Comparison of ENCODE assay signal across 8 mouse cellular contexts in genomic region chr7:66449971-66450752, GRCm38 (mm10). TPM values are rescaled to one million over a fixed set of nuclear protein-coding genes. Genes with fewer than 3 reads are reported as not detected.
DNase-seq lines count a peak whose midpoint lies in the region; ATAC-seq lines count a peak whose summit lies in the region.

No protein-coding gene starts in this region.

- WGBS in heart, embryonic 16.5 days: 12% methylated on average over 16 of the region's 16 CpGs
- 10% methylated on average over 16 of the region's 16 CpGs for WGBS in liver, embryonic 11.5 days
- WGBS in neural tube, embryonic 14.5 days: 4% methylated on average over 15 of the region's 16 CpGs

- peak overlapping the region; percentile 66 for H3K4me2 ChIP-seq in heart, embryonic 16.5 days (ENCODE audit: low read depth, low read length)
- H3K4me2 ChIP-seq in liver, embryonic 11.5 days: peak overlapping the region; percentile 60
- H3K4me2 ChIP-seq in neural tube, embryonic 14.5 days (ENCODE audit: low read depth, low read length): peak overlapping the region; percentile 46

- 0 out of 2 replicates have a peak overlapping the region, but pooled peaks have one; percentile 23 for H3K27ac ChIP-seq in brown adipose tissue, adult 24 weeks (replicated peaks; ENCODE audit: low read depth, low read length)
- H3K27ac ChIP-seq in heart, embryonic 16.5 days (ENCODE audit: low read length): no peak overlapping the region
- no peak overlapping the region for H3K27ac ChIP-seq in liver, embryonic 11.5 days (ENCODE audit: low read depth, low read length)
- no peak overlapping the region for H3K27ac ChIP-seq in neural tube, embryonic 14.5 days (ENCODE audit: low read depth, low read length)

- ATAC-seq in heart, embryonic 16.5 days (replicated peaks; ENCODE audit: extremely low read depth, insufficient read depth, low FRiP score): peak; percentile 54
- ATAC-seq in liver, embryonic 11.5 days (replicated peaks; ENCODE audit: low FRiP score): no peak
- peak; percentile 61; the same call in 1 of the 2 replicates for ATAC-seq in neural tube, embryonic 14.5 days (ENCODE audit: low read depth)
- ATAC-seq in inflammation-experienced regulatory T-cells, adult 6 months: no peak

- no peak overlapping the region; the same call in 1 of the 2 replicates for H3K4me3 ChIP-seq in brown adipose tissue, adult 24 weeks (ENCODE audit: insufficient read depth, low read depth, low read length)
- peak overlapping the region; percentile 34 for H3K4me3 ChIP-seq in heart, embryonic 16.5 days (ENCODE audit: low read length)
- peak overlapping the region; percentile 25; the same call in 1 of the 2 replicates for H3K4me3 ChIP-seq in liver, embryonic 11.5 days (ENCODE audit: low read depth, low read length)
- H3K4me3 ChIP-seq in neural tube, embryonic 14.5 days (ENCODE audit: low read depth, low read length): no peak overlapping the region

- no peaks in the 10 kb centered on the region for H3K27me3 ChIP-seq in heart, embryonic 16.5 days (ENCODE audit: control insufficient read depth, insufficient read depth, low read length)
- no peaks in the 10 kb centered on the region for H3K27me3 ChIP-seq in liver, embryonic 11.5 days (replicated peaks; ENCODE audit: control insufficient read depth, insufficient read depth, low read length)
- no peaks in the 10 kb centered on the region for H3K27me3 ChIP-seq in neural tube, embryonic 14.5 days (ENCODE audit: control insufficient read depth, insufficient read depth, low read length)

- H3K4me1 ChIP-seq in brown adipose tissue, adult 24 weeks (ENCODE audit: control insufficient read depth, insufficient read depth, insufficient read length, low read length): no peaks in the 10 kb centered on the region
- peaks cover 10% of the 10 kb centered on the region for H3K4me1 ChIP-seq in heart, embryonic 16.5 days (ENCODE audit: control insufficient read depth, insufficient read depth, low read length)
- peaks cover 3% of the 10 kb centered on the region; the same call in 1 of the 2 replicates for H3K4me1 ChIP-seq in liver, embryonic 11.5 days (replicated peaks; ENCODE audit: control insufficient read depth, insufficient read depth, low read length)
- H3K4me1 ChIP-seq in neural tube, embryonic 14.5 days (ENCODE audit: control insufficient read depth, insufficient read depth, low read length): no peaks in the 10 kb centered on the region

- no peaks in the 10 kb centered on the region for H3K9me3 ChIP-seq in heart, embryonic 16.5 days (replicated peaks; ENCODE audit: control insufficient read depth, low read length)
- no peaks in the 10 kb centered on the region for H3K9me3 ChIP-seq in liver, embryonic 11.5 days (ENCODE audit: control insufficient read depth, low read length)
- no peaks in the 10 kb centered on the region for H3K9me3 ChIP-seq in neural tube, embryonic 14.5 days (ENCODE audit: control insufficient read depth, low read length)

- peak overlapping the region; percentile 25 for H3K9ac ChIP-seq in heart, embryonic 16.5 days (ENCODE audit: low read length)
- H3K9ac ChIP-seq in liver, embryonic 11.5 days (ENCODE audit: low read depth, low read length): no peak overlapping the region
- no peak overlapping the region for H3K9ac ChIP-seq in neural tube, embryonic 14.5 days (replicated peaks; ENCODE audit: low read depth, low read length)

- no peaks in the 10 kb centered on the region for H3K36me3 ChIP-seq in heart, embryonic 16.5 days (ENCODE audit: control insufficient read depth, insufficient read depth)
- H3K36me3 ChIP-seq in liver, embryonic 11.5 days (ENCODE audit: control insufficient read depth, insufficient read depth, low read length): no peaks in the 10 kb centered on the region
- no peaks in the 10 kb centered on the region for H3K36me3 ChIP-seq in neural tube, embryonic 14.5 days (ENCODE audit: control insufficient read depth, insufficient read depth, low read length)

- peak; percentile 51 for DNase-seq in kidney, postnatal 10 days
- no peak for DNase-seq in kidney, adult 8-10 months
- no peak for DNase-seq in liver, embryonic 11.5 days (ENCODE audit: low spot score)
- no peak for DNase-seq in right cerebral cortex, postnatal 14 days

RNA-seq across cellular contexts. Expression of gene Aldh1a3, which starts 22.8 kb away (rescaled TPM):
- 1.6 and 3.0 TPM in 2 replicates for polyA plus RNA-seq in brown adipose tissue, adult 24 weeks (2012; ENCODE audit: insufficient read depth, insufficient read length, missing spikeins)
- polyA plus RNA-seq in heart, embryonic 16.5 days (2015; fragmentation: Nextera tagmentation; extraction: Ambion mirVana): 1.8 and 2.0 TPM in 2 replicates
- 2.9 TPM in 2 replicates for polyA plus RNA-seq in liver, embryonic 11.5 days (2014; fragmentation: Nextera tagmentation; extraction: Ambion mirVana)
- 3.0 and 3.5 TPM in 2 replicates for polyA plus RNA-seq in neural tube, embryonic 14.5 days (2014; fragmentation: Nextera tagmentation; extraction: Ambion mirVana)
- under 1 TPM in 2 of 3 experiments, not detected in 1; 0.28 to 0.70 TPM for polyA plus RNA-seq in inflammation-experienced regulatory T-cells, adult 6 months (2017; shearing (Covaris generic))

Comparison
In these comparisons a context has a peak if more than half of its experiments do, and no peak if none do; other contexts are left out.
1. H3K4me3 ChIP-seq: peak in heart, embryonic 16.5 days (single experiment) and liver, embryonic 11.5 days (single experiment); none in brown adipose tissue, adult 24 weeks (single experiment) and neural tube, embryonic 14.5 days (single experiment).
2. ATAC-seq: peak in heart, embryonic 16.5 days (single experiment) and neural tube, embryonic 14.5 days (single experiment); none in liver, embryonic 11.5 days (single experiment) and inflammation-experienced regulatory T-cells, adult 6 months (single experiment).
3. Peak in every context shown above with its lines, with median percentiles within 50 percentile points of each other: H3K4me2 ChIP-seq.